Mouse (Mus musculus) megakaryocyte, embryonic 14.5 days (primary cell): Measurements from ENCODE around the gene Mmp2.

ENCODE experiments used
- FLI1 ChIP-seq: IDR thresholded peaks from 2 replicates; pipeline ENCODE4 v1.6.1; 2012; ENCODE audit warnings: low read length, inconsistent platforms, mixed read lengths
- GATA1 ChIP-seq: IDR thresholded peaks from 3 replicates; pipeline ENCODE4 v1.6.1; 2012; ENCODE audit warnings: mixed read lengths, low read length, inconsistent platforms, borderline replicate concordance

DNA sequence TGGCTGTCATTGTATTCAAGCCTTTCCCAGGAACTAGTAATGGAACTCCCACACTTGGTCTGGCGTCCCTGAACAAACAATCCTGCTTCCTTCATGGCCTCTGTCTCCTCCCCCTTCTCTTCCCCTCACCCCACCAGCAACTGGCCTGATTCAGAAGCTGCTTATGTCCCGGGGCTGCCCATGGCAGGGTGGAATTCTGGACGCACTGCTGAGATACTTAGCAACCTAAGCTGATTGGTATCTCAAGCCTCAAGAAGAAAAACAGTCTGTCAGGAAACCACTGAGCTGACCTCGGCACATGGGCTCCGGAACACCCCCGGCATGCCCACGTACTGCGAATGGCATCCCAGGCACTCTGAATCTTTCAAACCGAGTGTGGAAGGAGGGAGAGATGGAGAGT lies 20.2 kb downstream of the Mmp2 start:
- TF ChIP-seq GATA1 (no peak), FLI1 (no peak)
